Mouse (Mus musculus) limb, embryonic 14.5 days (tissue): Measurements from ENCODE around the gene Tex38. TPM values are rescaled to one million over a fixed set of nuclear protein-coding genes. Genes with fewer than 3 reads are reported as not detected.

Source experiments
- ATAC-seq: fragments of 200-750 bp; cut with Nextera tagmentation; 2 replicates; pipeline ENCODE4 v1.8.0; 2017; ENCODE audit warnings: low read depth, moderate number of reproducible peaks, moderate TSS enrichment; ENCODE audit not compliant: low FRiP score
- DNase-seq: peaks from one replicate; pipeline ENCODE4 v3.0.0-alpha.2; 2015; ENCODE audit warnings: low spot score
- H3K27ac ChIP-seq: fragments of 300-500 bp; sonication (generic); replicated peaks from 2 replicates; pipeline ENCODE4 v1.5.1; 2014; ENCODE audit warnings: low read depth, mild to moderate bottlenecking, low read length, moderate library complexity, mixed read lengths
- H3K27me3 ChIP-seq: fragments of 300-500 bp; sonication (generic); 2 replicates; pipeline ENCODE4 v1.6.1; 2014; ENCODE audit warnings: low read length, mixed read lengths; ENCODE audit not compliant: control insufficient read depth, insufficient read depth
- H3K36me3 ChIP-seq: fragments of 300-500 bp; sonication (generic); 2 replicates; pipeline ENCODE4 v1.6.1; 2014; ENCODE audit warnings: mild to moderate bottlenecking, low read length, moderate library complexity, mixed read lengths; ENCODE audit not compliant: control insufficient read depth, insufficient read depth
- H3K4me1 ChIP-seq: fragments of 300-500 bp; sonication (generic); 2 replicates; pipeline ENCODE4 v1.6.1; 2014; ENCODE audit warnings: antibody characterized with exemption, low read length, mixed read lengths; ENCODE audit not compliant: control insufficient read depth, insufficient read depth
- H3K4me2 ChIP-seq: fragments of 300-500 bp; sonication (generic); replicated peaks from 2 replicates; pipeline ENCODE4 v1.6.1; 2014; ENCODE audit warnings: low read depth, mild to moderate bottlenecking, low read length, moderate library complexity; ENCODE audit not compliant: severe bottlenecking
- H3K4me3 ChIP-seq: fragments of 300-500 bp; sonication (generic); replicated peaks from 2 replicates; pipeline ENCODE4 v1.5.1; 2014; ENCODE audit warnings: low read length
- H3K9ac ChIP-seq: fragments of 300-500 bp; sonication (generic); 2 replicates; pipeline ENCODE4 v1.6.1; 2014; ENCODE audit warnings: mild to moderate bottlenecking, low read depth, low read length, moderate library complexity; ENCODE audit not compliant: severe bottlenecking
- H3K9me3 ChIP-seq: fragments of 300-500 bp; sonication (generic); 2 replicates; pipeline ENCODE4 v1.6.1; 2016; ENCODE audit warnings: low read length; ENCODE audit not compliant: control insufficient read depth
- POLR2A ChIP-seq: fragments of 200-500 bp; IDR thresholded peaks from 2 replicates; pipeline ENCODE4 v1.8.0; 2012; ENCODE audit warnings: inconsistent platforms, mild to moderate bottlenecking, moderate library complexity, borderline replicate concordance; ENCODE audit not compliant: insufficient read depth, insufficient read length; ENCODE audit errors: extremely low read depth
- WGBS: fragments of 180-500 bp; shearing (Covaris S2); extraction: QIAGEN DNeasy Blood & Tissue Kit; methylation state at CpG from one replicate; pipeline ENCODE4 v1.1.7; 2014; 5-methylcytosine and 5-hydroxymethylcytosine counted together
- polyA plus RNA-seq, 2 experiments: library from polyadenylated mRNA; depleted of rRNA in 1 of 2; stranded (reverse) in 1 of 2; unstranded in 1 of 2; fragments of >200 nt; fragmentation: Nextera tagmentation in 1 of 2; extraction: Ambion mirVana in 1 of 2; gene quantifications; 2 replicates each; pipeline versions ENCODE4 v1.2.1 to v1.2.3; 2012 to 2014

The Tex38 gene
- polyA plus RNA-seq, 2 experiments: 0.32 to 0.50 TPM

DNA sequence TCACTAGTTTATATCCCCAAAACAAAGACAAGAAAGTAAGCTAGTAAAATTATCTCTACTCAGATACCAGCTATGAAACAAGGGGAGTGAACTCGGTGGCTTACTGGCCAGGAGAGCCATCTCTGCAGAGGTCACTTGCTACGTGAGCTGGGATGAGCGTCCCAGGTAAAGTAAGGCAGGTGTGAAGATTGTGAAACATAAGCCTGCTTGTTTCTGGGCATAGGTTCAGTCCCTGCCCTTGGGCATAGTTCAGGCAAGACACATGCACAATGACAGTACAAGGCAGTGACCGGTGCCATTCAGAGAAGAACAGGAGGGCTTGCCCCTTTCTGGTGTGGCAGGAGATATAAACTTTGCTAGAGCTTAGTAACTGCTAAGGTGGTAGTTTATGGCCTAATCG, 34.8 kb upstream of the Tex38 start:
- Histone ChIP-seq H3K4me2 (no peak overlapping the region), H3K9me3 (no peaks in the 10 kb centered on the region), H3K4me3 (no peak overlapping the region), H3K27me3 (no peaks in the 10 kb centered on the region), H3K9ac (no peak overlapping the region), H3K4me1 (no peaks in the 10 kb centered on the region), H3K36me3 (peaks cover 41% of the 10 kb centered on the region), H3K27ac (no peak overlapping the region)
- 88% methylated on average over 5 of the region's 5 CpGs for WGBS
- DNase-seq (no peak), ATAC-seq (no peak)
- no peak for TF ChIP-seq POLR2A

DNA sequence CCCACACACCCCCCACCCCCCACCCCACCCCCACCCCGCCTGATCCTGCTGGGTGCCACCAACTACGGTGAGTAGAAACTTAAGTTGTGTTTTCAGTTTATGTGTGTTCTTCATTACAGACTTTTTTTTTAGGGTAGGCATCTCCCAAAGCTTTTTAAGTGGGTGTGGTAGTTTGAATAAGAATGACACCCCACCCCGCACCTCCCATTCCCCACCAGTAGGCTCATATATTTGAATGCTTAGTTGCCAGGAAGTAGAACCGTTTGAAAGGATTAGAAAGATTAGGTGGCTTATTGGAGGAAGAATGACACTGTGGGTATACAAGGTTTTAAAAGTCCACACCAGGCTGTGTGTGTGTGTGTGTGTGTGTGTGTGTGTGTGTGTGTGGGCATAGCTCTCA, 31.5 kb upstream of the Tex38 start:
- WGBS: 90% methylated on average over 4 of the region's 4 CpGs
- H3K36me3 ChIP-seq: peaks cover 46% of the 10 kb centered on the region

DNA sequence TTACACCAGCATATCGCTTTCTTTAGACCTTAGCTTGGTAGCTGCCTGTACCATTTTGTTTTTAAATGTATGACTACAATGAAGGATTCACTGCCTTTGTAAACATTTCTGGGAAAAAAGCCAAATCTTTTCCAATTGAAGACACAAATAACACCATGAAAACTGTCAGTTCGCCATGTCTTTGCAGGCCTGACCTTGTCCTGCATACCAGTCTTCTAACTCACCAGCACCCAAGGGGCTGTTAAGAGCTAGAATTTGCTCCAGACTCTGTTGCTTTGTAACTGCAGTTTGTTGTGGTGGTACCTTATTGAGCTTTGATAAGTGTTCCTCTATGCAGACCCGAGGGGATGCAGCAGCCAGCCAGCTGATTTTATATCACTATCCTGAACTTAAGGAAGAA, 19.2 kb upstream of the Tex38 start:
- Histone ChIP-seq H3K4me3 (no peak overlapping the region), H3K27ac (no peak overlapping the region), H3K9ac (no peak overlapping the region), H3K36me3 (peaks cover 44% of the 10 kb centered on the region), H3K9me3 (no peaks in the 10 kb centered on the region), H3K4me2 (no peak overlapping the region), H3K27me3 (no peaks in the 10 kb centered on the region), H3K4me1 (0 out of 2 replicates have a peak, but pooled peaks cover 1% of the 10 kb centered on the region)
- ATAC-seq (no peak), DNase-seq (no peak)
- WGBS: 85% methylated on average over 3 of the region's 3 CpGs
- TF ChIP-seq POLR2A: no peak

More for the DNA sequence above, 31.5 kb upstream of the Tex38 start:
- TF ChIP-seq POLR2A: no peak
- ATAC-seq (no peak), DNase-seq (no peak)
- Histone ChIP-seq H3K4me3 (no peak overlapping the region), H3K4me1 (no peaks in the 10 kb centered on the region), H3K4me2 (no peak overlapping the region), H3K27ac (no peak overlapping the region), H3K27me3 (no peaks in the 10 kb centered on the region), H3K9ac (no peak overlapping the region), H3K9me3 (no peaks in the 10 kb centered on the region)

DNA sequence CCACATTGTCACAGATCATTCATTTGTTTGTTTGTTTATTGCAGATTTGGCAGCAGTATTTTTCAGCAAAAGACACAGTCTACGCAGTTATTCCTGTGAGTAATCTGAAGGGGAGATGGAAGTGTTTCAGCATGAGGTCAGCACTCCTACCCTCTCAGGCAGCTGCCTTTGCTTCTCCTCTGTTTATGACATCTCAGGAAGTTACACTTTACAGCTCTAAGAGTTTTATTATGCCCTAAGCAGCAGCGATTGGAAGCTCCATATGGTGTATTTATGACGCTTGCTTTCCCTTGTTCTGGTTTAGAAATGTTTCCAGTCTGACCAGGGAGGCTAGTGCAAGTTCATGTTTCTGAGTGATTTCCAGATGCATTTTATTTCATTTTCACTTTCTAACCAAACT, 14.5 kb upstream of the Tex38 start:
- Histone ChIP-seq H3K4me1 (0 out of 2 replicates have a peak, but pooled peaks cover 3% of the 10 kb centered on the region), H3K4me3 (no peak overlapping the region), H3K27me3 (no peaks in the 10 kb centered on the region), H3K9me3 (no peaks in the 10 kb centered on the region), H3K9ac (no peak overlapping the region), H3K4me2 (no peak overlapping the region), H3K27ac (0 out of 2 replicates have a peak overlapping the region, but pooled peaks have one; percentile 26), H3K36me3 (peaks cover 55% of the 10 kb centered on the region)
- WGBS: 31% methylated on average over 3 of the region's 3 CpGs
- DNase-seq (peak; percentile 37), ATAC-seq (peak; percentile 90)
- TF ChIP-seq POLR2A: no peak

DNA sequence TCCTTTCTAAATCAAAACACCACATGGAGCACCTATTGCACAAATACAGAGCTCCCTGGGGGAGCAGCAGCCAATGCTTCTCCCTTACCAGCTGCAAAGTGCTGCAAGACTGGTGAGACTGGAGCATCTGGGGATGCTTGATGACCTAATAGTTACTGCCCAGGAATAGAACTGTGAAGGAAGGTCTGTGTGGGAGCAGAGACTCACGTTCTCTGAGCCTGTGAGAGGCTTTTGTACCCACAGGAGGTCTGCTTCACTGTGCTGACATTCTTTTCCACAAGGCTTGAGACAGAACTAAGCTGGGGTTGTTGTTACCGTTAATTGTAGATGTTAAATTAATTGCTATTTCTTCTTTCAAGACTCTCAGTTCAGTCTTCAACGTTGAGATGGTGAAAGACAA, 10.0 kb upstream of the Tex38 start:
- no peak overlapping the region for H3K27ac ChIP-seq
- ATAC-seq (no peak), DNase-seq (no peak)
- H3K9me3 ChIP-seq: no peaks in the 10 kb centered on the region
- 78% methylated on average over 3 of the region's 3 CpGs for WGBS
- no peak overlapping the region for H3K4me3 ChIP-seq
- TF ChIP-seq POLR2A: no peak
- peaks cover 39% of the 10 kb centered on the region for H3K36me3 ChIP-seq
- H3K9ac ChIP-seq: no peak overlapping the region
- H3K4me1 ChIP-seq: peaks cover 4% of the 10 kb centered on the region; the same call in 1 of the 2 replicates
- no peak overlapping the region for H3K4me2 ChIP-seq
- no peaks in the 10 kb centered on the region for H3K27me3 ChIP-seq
